Mouse (Mus musculus) stomach, postnatal 0 days (tissue): ENCODE data around the gene Grik1.

Experiments
- CTCF ChIP-seq: IDR thresholded peaks from 2 replicates; pipeline ENCODE4 v1.5.1; 2016; ENCODE audit warnings: antibody characterized with exemption, low read depth, mild to moderate bottlenecking, moderate library complexity
- EP300 ChIP-seq: optimal IDR thresholded peaks from 2 replicates; pipeline ENCODE3; 2016; ENCODE audit warnings: antibody characterized with exemption

GRCm38 (mm10) chr16:88289421-88290081, 514 bp downstream of the Grik1 start:
- TF ChIP-seq CTCF (no peak), EP300 (no peak)
